Mouse (Mus musculus) liver, adult 2 months (tissue): ENCODE measurements at regions not wholly inside any gene's neighbourhood (a gene's known extent, or its start where the extent isn't known, plus 50 kb on each side); places are given as distances from the start of the nearest gene placed in this dataset.

Experiments
- CTCF ChIP-seq: fragments of 200-500 bp; IDR thresholded peaks from 2 replicates; pipeline ENCODE4 v1.5.1; 2011; ENCODE audit warnings: low read depth, low read length, control low read depth
- POLR2A ChIP-seq: fragments of 200-500 bp; IDR thresholded peaks from 2 replicates; pipeline ENCODE4 v1.6.1; 2011; ENCODE audit warnings: low read length, control low read depth; ENCODE audit not compliant: insufficient read depth; ENCODE audit errors: extremely low read depth

- TF ChIP-seq CTCF (no peak), POLR2A (no peak)
Measured at GRCm38 (mm10) chr15:20151910-20152309, 297.2 kb upstream of the Cdh12 start.
